Mouse (Mus musculus) small intestine, adult 2 months (tissue): ENCODE data around the gene Hoxb5.

Experiments
- CTCF ChIP-seq: fragments of 200-500 bp; IDR thresholded peaks from 2 replicates; pipeline ENCODE4 v1.5.1; 2012; ENCODE audit warnings: low read depth, mild to moderate bottlenecking, control low read depth, inconsistent platforms, low read length, moderate library complexity, mixed read lengths; ENCODE audit not compliant: insufficient replicate concordance, insufficient read length; ENCODE audit errors: extremely low read depth
- POLR2A ChIP-seq: fragments of 200-500 bp; IDR thresholded peaks from 2 replicates; pipeline ENCODE4 v1.6.1; 2012; ENCODE audit warnings: low read depth, mild to moderate bottlenecking, control low read depth, inconsistent platforms, low read length, moderate library complexity

DNA sequence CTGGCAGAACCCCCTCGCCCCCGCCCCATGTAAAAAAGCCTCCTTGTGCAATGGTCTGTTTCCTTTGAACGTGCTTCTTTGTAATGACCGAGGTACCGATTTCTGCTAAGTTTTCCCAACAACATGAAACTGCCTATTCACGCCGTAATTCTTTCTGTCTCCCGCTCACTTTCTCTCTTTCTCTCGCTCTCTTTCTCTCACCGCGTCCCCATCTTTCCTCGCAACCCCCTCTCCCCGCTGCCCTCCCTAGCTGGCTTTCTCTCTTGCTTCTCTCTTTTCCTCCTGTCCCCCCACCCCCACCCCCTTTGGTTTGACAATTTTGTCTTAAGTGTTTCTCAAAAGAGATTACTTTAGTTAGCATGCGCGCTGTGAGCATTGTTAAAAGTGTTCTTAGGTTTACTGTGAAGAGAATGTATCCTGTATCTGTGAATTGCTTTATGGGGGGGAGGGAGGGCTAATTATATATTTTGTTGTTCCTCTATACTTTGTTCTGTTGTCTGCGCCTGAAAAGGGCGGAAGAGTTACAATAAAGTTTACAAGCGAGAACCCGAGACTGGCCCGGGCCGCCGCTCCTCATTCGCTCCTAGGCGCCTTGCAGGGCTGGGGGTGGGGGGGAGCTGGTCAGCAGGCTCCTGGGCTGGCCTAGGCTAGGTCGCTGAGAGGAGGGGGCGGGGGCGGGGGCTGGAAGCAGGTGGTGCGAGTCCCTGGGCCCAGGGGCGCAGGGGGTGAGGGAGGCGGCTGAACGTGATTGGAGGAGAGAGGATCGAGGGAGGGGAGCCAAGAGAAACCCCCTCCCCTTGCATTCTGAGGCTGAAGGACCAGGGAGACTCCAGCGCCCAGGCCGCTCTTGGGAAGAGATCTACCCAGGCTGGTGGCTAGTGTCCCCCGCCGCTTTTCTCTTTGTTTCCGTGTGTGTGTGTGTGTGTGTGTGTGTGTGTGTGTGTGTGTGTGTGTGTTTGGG, 18.1 kb upstream of the Hoxb5 start:
- TF ChIP-seq CTCF (no peak), POLR2A (no peak)
